Mouse (Mus musculus): ENCODE results near the gene Rsu1.

DNA sequence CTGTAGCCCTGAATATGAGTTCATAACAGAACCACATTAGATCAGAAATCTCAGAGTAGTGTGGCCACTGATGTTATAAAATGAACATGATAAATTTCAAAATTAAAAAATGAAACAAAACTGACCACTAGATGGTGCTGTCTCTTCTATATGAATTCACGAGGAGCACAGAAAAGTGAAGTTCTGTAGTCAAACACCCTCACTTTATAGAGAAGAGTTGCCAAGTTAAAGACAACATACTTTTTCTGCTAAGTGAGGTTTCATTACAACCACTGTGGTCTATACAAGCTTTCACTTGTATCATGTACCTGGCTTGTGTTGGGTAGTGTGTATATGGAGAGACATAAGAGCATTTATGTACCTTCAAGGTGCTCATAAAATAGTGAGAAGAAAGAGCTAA lies 19.4 kb upstream of the Rsu1 start:
- TF ChIP-seq CTCF (conservative IDR thresholded peaks at IDR 0.05; ENCODE audit: insufficient read depth, insufficient read length, low read depth, low read length): no peak
- TF ChIP-seq POLR2A (IDR thresholded peaks at IDR 0.05; ENCODE audit: low read depth, low read length): no peak
